7 mouse cellular contexts compared by ENCODE assay signal in the genomic region with DNA sequence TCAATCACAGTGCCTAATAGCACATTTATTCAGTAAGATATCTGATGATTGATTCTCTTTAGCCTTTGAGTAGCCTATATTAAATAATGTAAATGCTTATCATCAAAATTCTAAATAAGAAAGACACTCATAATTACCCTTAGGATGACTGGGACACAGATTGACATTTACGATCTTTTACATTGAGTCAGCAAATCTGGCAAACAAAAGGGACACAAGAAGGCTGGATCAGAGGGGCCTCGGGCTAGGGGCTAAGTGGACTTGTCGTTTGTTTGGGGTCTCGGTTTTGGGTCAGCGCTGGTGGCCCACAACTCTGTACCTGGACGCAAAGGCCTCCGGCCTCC. TPM values are rescaled to one million over a fixed set of nuclear protein-coding genes. Genes with fewer than 3 reads are reported as not detected.
DNase-seq lines count a peak whose midpoint lies in the region; ATAC-seq and TF ChIP-seq lines count a peak whose summit lies in the region.

No protein-coding gene starts in this region.

- peak overlapping the region; percentile 77 for H3K4me3 ChIP-seq in lung, postnatal 0 days (ENCODE audit: low read depth, low read length)
- H3K4me3 ChIP-seq in forebrain, embryonic 10.5 days, result peak overlapping the region; percentile 88
- H3K4me3 ChIP-seq in limb, embryonic 11.5 days (ENCODE audit: low read depth, low read length), result peak overlapping the region; percentile 67
- H3K4me3 ChIP-seq in stomach, embryonic 14.5 days (ENCODE audit: low read depth, low read length), result peak overlapping the region; percentile 94

- H3K36me3 ChIP-seq in lung, postnatal 0 days (ENCODE audit: insufficient read depth, low read length), result no peaks in the 10 kb centered on the region
- no peaks in the 10 kb centered on the region for H3K36me3 ChIP-seq in forebrain, embryonic 10.5 days (replicated peaks)
- no peaks in the 10 kb centered on the region for H3K36me3 ChIP-seq in limb, embryonic 11.5 days (ENCODE audit: control insufficient read depth, insufficient read depth, low read length)
- no peaks in the 10 kb centered on the region for H3K36me3 ChIP-seq in stomach, embryonic 14.5 days (ENCODE audit: control insufficient read depth, insufficient read depth, low read length)

- H3K27me3 ChIP-seq in lung, postnatal 0 days (replicated peaks; ENCODE audit: insufficient read depth, low read length), result no peaks in the 10 kb centered on the region
- peaks cover 9% of the 10 kb centered on the region for H3K27me3 ChIP-seq in forebrain, embryonic 10.5 days (ENCODE audit: poor library complexity, severe bottlenecking)
- no peaks in the 10 kb centered on the region for H3K27me3 ChIP-seq in limb, embryonic 11.5 days (ENCODE audit: control insufficient read depth, insufficient read depth, low read length)
- no peaks in the 10 kb centered on the region for H3K27me3 ChIP-seq in stomach, embryonic 14.5 days (ENCODE audit: control insufficient read depth, insufficient read depth, low read length)

- 6% methylated on average over 7 of the region's 7 CpGs for WGBS in lung, postnatal 0 days
- WGBS in forebrain, embryonic 10.5 days, result 4% methylated on average over 7 of the region's 7 CpGs
- 4% methylated on average over 7 of the region's 7 CpGs for WGBS in limb, embryonic 11.5 days
- 2% methylated on average over 7 of the region's 7 CpGs for WGBS in stomach, embryonic 14.5 days

- H3K4me1 ChIP-seq in lung, postnatal 0 days (ENCODE audit: insufficient read depth, low read depth, low read length), result no peaks in the 10 kb centered on the region
- H3K4me1 ChIP-seq in forebrain, embryonic 10.5 days, result peaks cover 15% of the 10 kb centered on the region
- H3K4me1 ChIP-seq in limb, embryonic 11.5 days (ENCODE audit: control insufficient read depth, insufficient read depth, low read length), result no peaks in the 10 kb centered on the region
- no peaks in the 10 kb centered on the region for H3K4me1 ChIP-seq in stomach, embryonic 14.5 days (ENCODE audit: control insufficient read depth, insufficient read depth, low read length)

- H3K4me2 ChIP-seq in lung, postnatal 0 days (replicated peaks; ENCODE audit: low read depth, low read length), result peak overlapping the region; percentile 90
- H3K4me2 ChIP-seq in limb, embryonic 11.5 days (ENCODE audit: low read depth, severe bottlenecking), result peak overlapping the region; percentile 84
- peak overlapping the region; percentile 77 for H3K4me2 ChIP-seq in stomach, embryonic 14.5 days (replicated peaks; ENCODE audit: low read depth, low read length)

- no peak for DNase-seq in lung, postnatal 0 days (ENCODE audit: low spot score)
- DNase-seq in lung, postnatal 10 days, result no peak
- no peak for DNase-seq in forebrain, embryonic 10.5 days (ENCODE audit: extremely low spot score, low spot score)
- no peak for DNase-seq in limb, embryonic 11.5 days (ENCODE audit: low spot score)
- DNase-seq in left cerebral cortex, adult 11 months (ENCODE audit: low spot score), result no peak

- ATAC-seq in lung, postnatal 0 days, result no peak
- ATAC-seq in limb, embryonic 11.5 days (ENCODE audit: insufficient number of reproducible peaks, low FRiP score, low TSS enrichment, low read depth), result no peak; the same call in 1 of the 2 replicates
- no peak for ATAC-seq in stomach, embryonic 14.5 days (ENCODE audit: insufficient number of reproducible peaks, insufficient read depth, low FRiP score, low read depth)
- ATAC-seq in erythroid progenitor cell, adult 5-6 weeks (replicated peaks; ENCODE audit: low FRiP score, poor library complexity, severe bottlenecking), result no peak

- no peaks in the 10 kb centered on the region for H3K9me3 ChIP-seq in lung, postnatal 0 days (ENCODE audit: low read length)
- no peaks in the 10 kb centered on the region for H3K9me3 ChIP-seq in forebrain, embryonic 10.5 days
- no peaks in the 10 kb centered on the region for H3K9me3 ChIP-seq in limb, embryonic 11.5 days (ENCODE audit: control insufficient read depth, low read length)
- H3K9me3 ChIP-seq in stomach, embryonic 14.5 days (ENCODE audit: control insufficient read depth, low read depth, low read length), result no peaks in the 10 kb centered on the region

- peak overlapping the region; percentile 97 for H3K9ac ChIP-seq in lung, postnatal 0 days (replicated peaks; ENCODE audit: low read depth)
- peak overlapping the region; percentile 99 for H3K9ac ChIP-seq in limb, embryonic 11.5 days (ENCODE audit: low read length)
- peak overlapping the region; percentile 99 for H3K9ac ChIP-seq in stomach, embryonic 14.5 days (replicated peaks; ENCODE audit: low read depth, low read length)

- no peak for TF ChIP-seq CTCF in lung, postnatal 0 days (IDR thresholded peaks at IDR 0.05)

- peak overlapping the region; percentile 96 for H3K27ac ChIP-seq in lung, postnatal 0 days (ENCODE audit: low read length)
- peak overlapping the region; percentile 94 for H3K27ac ChIP-seq in forebrain, embryonic 10.5 days
- peak overlapping the region; percentile 47; the same call in 1 of the 2 replicates for H3K27ac ChIP-seq in limb, embryonic 11.5 days (replicated peaks; ENCODE audit: low read depth, low read length)
- peak overlapping the region; percentile 85; the same call in 1 of the 2 replicates for H3K27ac ChIP-seq in stomach, embryonic 14.5 days (ENCODE audit: low read length)

- no peak for TF ChIP-seq EP300 in lung, postnatal 0 days (IDR thresholded peaks at IDR 0.05)

RNA-seq across cellular contexts. Expression of a gene that starts 0.3 kb away (rescaled TPM):
- polyA plus RNA-seq in lung, postnatal 0 days (2015; fragmentation: Nextera tagmentation; extraction: Ambion mirVana), result 13.4 and 17.2 TPM in 2 replicates
- 10.2 and 11.2 TPM in 2 replicates for polyA plus RNA-seq in forebrain, embryonic 10.5 days (2016; fragmentation: Nextera tagmentation; extraction: Ambion mirVana)
- 19.4 and 20.8 TPM in 2 replicates for polyA plus RNA-seq in limb, embryonic 11.5 days (2014; fragmentation: Nextera tagmentation; extraction: Ambion mirVana)
- polyA plus RNA-seq in stomach, embryonic 14.5 days (2014; fragmentation: Nextera tagmentation; extraction: Ambion mirVana), result 28.0 and 31.7 TPM in 2 replicates
- total RNA-seq in erythroid progenitor cell, adult 5-6 weeks (2015; ENCODE audit: low replicate concordance), result not detected in 2 replicates
- 4.2 and 11.4 TPM in 2 replicates for total RNA-seq in erythroid progenitor cell, adult 5-6 weeks (2017; ENCODE audit: low replicate concordance)

RNA-seq across cellular contexts. Expression of a gene that starts 12.2 kb away (rescaled TPM):
- polyA plus RNA-seq in lung, postnatal 0 days (2015; fragmentation: Nextera tagmentation; extraction: Ambion mirVana), result 110 and 119 TPM in 2 replicates
- polyA plus RNA-seq in forebrain, embryonic 10.5 days (2016; fragmentation: Nextera tagmentation; extraction: Ambion mirVana), result 64.3 and 68.2 TPM in 2 replicates
- 80.0 TPM in 2 replicates for polyA plus RNA-seq in limb, embryonic 11.5 days (2014; fragmentation: Nextera tagmentation; extraction: Ambion mirVana)
- 86.4 and 89.2 TPM in 2 replicates for polyA plus RNA-seq in stomach, embryonic 14.5 days (2014; fragmentation: Nextera tagmentation; extraction: Ambion mirVana)
- 13.8 and 23.1 TPM in 2 replicates for total RNA-seq in erythroid progenitor cell, adult 5-6 weeks (2015; ENCODE audit: low replicate concordance)
- 3.2 and 12.6 TPM in 2 replicates for total RNA-seq in erythroid progenitor cell, adult 5-6 weeks (2017; ENCODE audit: low replicate concordance)
